Mouse (Mus musculus) erythroblast, embryonic 14.5 days (primary cell): ENCODE results near the gene Rngtt.

Source experiments
- GATA1 ChIP-seq: IDR thresholded peaks from 2 replicates; pipeline ENCODE4 v1.6.1; 2012; ENCODE audit warnings: low read length, inconsistent platforms, mixed read lengths
- TAL1 ChIP-seq: IDR thresholded peaks from 3 replicates; pipeline ENCODE4 v1.6.1; 2012; ENCODE audit warnings: low read length, inconsistent platforms, mixed read lengths

DNA sequence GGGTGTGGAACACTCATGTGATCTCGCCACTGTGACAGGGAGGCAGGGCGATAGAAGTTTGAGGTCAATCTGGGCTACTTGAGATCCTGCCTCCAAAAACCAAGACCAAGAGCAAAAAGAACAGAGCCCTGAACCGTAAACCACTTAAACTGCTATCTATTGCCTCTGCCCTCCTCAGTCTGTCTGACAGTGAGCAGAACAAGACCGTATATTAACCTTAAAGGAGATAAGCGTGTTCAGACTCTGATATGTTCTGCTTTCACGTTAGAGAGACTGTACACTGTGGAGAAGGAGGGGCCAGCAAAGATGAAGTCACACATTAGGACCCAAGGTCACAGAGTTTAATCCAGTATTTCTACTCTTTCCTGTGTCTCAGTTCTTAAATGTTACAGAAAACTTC is 68.8 kb downstream of the Rngtt start:
- no peak for TF ChIP-seq GATA1
- TF ChIP-seq TAL1, result no peak
